Mouse (Mus musculus) embryonic facial prominence, embryonic 13.5 days (tissue): ENCODE results near the gene Ssh2. TPM values are rescaled to one million over a fixed set of nuclear protein-coding genes. Genes with fewer than 3 reads are reported as not detected.
A peak's percentile ranks its signal among the peaks of the same experiment; 100 is the strongest.

ENCODE experiments used
- ATAC-seq: fragments of 200-750 bp; cut with Nextera tagmentation; 2 replicates; pipeline ENCODE4 v1.8.0; 2017; ENCODE audit warnings: low read depth; ENCODE audit not compliant: insufficient number of reproducible peaks, insufficient read depth, low FRiP score, low TSS enrichment
- H3K27ac ChIP-seq: fragments of 300-500 bp; sonication (generic); 2 replicates; pipeline ENCODE4 v1.5.1; 2015; ENCODE audit warnings: moderate library complexity, mild to moderate bottlenecking, inconsistent platforms
- H3K27me3 ChIP-seq: fragments of 300-500 bp; sonication (generic); 2 replicates; pipeline ENCODE4 v1.6.1; 2015; ENCODE audit warnings: mild to moderate bottlenecking, inconsistent platforms
- H3K36me3 ChIP-seq: fragments of 300-500 bp; sonication (generic); 2 replicates; pipeline ENCODE4 v1.6.1; 2015; ENCODE audit warnings: mild to moderate bottlenecking, inconsistent platforms
- H3K4me1 ChIP-seq: fragments of 300-500 bp; sonication (generic); 2 replicates; pipeline ENCODE4 v1.6.1; 2015; ENCODE audit warnings: inconsistent platforms
- H3K4me2 ChIP-seq: fragments of 300-500 bp; sonication (generic); 2 replicates; pipeline ENCODE4 v1.6.1; 2015; ENCODE audit warnings: moderate library complexity, mild to moderate bottlenecking, inconsistent platforms
- H3K4me3 ChIP-seq: fragments of 300-500 bp; sonication (generic); 2 replicates; pipeline ENCODE4 v1.5.1; 2015; ENCODE audit warnings: mild to moderate bottlenecking, inconsistent platforms
- H3K9ac ChIP-seq: fragments of 300-500 bp; sonication (generic); 2 replicates; pipeline ENCODE4 v1.6.1; 2015; ENCODE audit warnings: mild to moderate bottlenecking, inconsistent platforms
- H3K9me3 ChIP-seq: fragments of 300-500 bp; sonication (generic); 2 replicates; pipeline ENCODE4 v1.6.1; 2016; ENCODE audit warnings: inconsistent platforms
- WGBS: fragments of 180-500 bp; shearing (Covaris S2); methylation state at CpG from one replicate; pipeline ENCODE4 v1.1.7; 2015; ENCODE audit warnings: mixed read lengths; 5-methylcytosine and 5-hydroxymethylcytosine counted together
- polyA plus RNA-seq: library from polyadenylated mRNA; unstranded; fragments of >200 nt; fragmentation: Nextera tagmentation; extraction: Ambion mirVana; gene quantifications from 2 replicates; pipeline ENCODE4 v1.2.1, GENCODE M21; 2015

Ssh2 gene
- polyA plus RNA-seq, 1 experiment from 2014 or later, result 8.5 TPM

- Histone ChIP-seq H3K4me1 (no peaks in the 10 kb centered on the region), H3K4me2 (no peak overlapping the region), H3K4me3 (no peak overlapping the region), H3K9ac (no peak overlapping the region), H3K27me3 (no peaks in the 10 kb centered on the region), H3K36me3 (no peaks in the 10 kb centered on the region), H3K9me3 (no peaks in the 10 kb centered on the region), H3K27ac (no peak overlapping the region)
- ATAC-seq, result no peak
- WGBS, result 81% methylated on average over 3 of the region's 3 CpGs
These were observed 139.0 kb downstream of the Ssh2 start for GRCm38 (mm10) chr11:77355055-77355454.

- Histone ChIP-seq H3K4me2 (no peak overlapping the region), H3K27me3 (no peaks in the 10 kb centered on the region), H3K4me1 (no peaks in the 10 kb centered on the region), H3K4me3 (no peak overlapping the region), H3K36me3 (no peaks in the 10 kb centered on the region), H3K9me3 (no peaks in the 10 kb centered on the region), H3K27ac (no peak overlapping the region), H3K9ac (no peak overlapping the region)
- WGBS, result 95% methylated on average over 1 of the region's 1 CpGs
- ATAC-seq, result no peak
These were observed 141.8 kb downstream of the Ssh2 start for GRCm38 (mm10) chr11:77357839-77358238.

GRCm38 (mm10) chr11:77363476-77363875 is 147.4 kb downstream of the Ssh2 start:
- Histone ChIP-seq H3K27me3 (no peaks in the 10 kb centered on the region), H3K9ac (no peak overlapping the region), H3K4me3 (no peak overlapping the region), H3K4me2 (no peak overlapping the region), H3K4me1 (no peaks in the 10 kb centered on the region), H3K36me3 (no peaks in the 10 kb centered on the region), H3K27ac (no peak overlapping the region), H3K9me3 (no peaks in the 10 kb centered on the region)
- no peak for ATAC-seq
- WGBS, result 58% methylated on average over 2 of the region's 2 CpGs

- H3K27me3 ChIP-seq, result no peaks in the 10 kb centered on the region
- 63% methylated on average over 1 of the region's 1 CpGs for WGBS
- H3K27ac ChIP-seq, result no peak overlapping the region
- no peak overlapping the region for H3K4me3 ChIP-seq
- H3K9me3 ChIP-seq, result no peaks in the 10 kb centered on the region
- ATAC-seq, result no peak
- no peaks in the 10 kb centered on the region for H3K36me3 ChIP-seq
- no peaks in the 10 kb centered on the region for H3K4me1 ChIP-seq
- H3K9ac ChIP-seq, result no peak overlapping the region
- H3K4me2 ChIP-seq, result no peak overlapping the region
These were observed 148.3 kb downstream of the Ssh2 start for GRCm38 (mm10) chr11:77364376-77364775.

GRCm38 (mm10) chr11:77365706-77366386 is 149.8 kb downstream of the Ssh2 start:
- WGBS, result 88% methylated on average over 6 of the region's 6 CpGs
- Histone ChIP-seq H3K27me3 (no peaks in the 10 kb centered on the region), H3K4me1 (peaks cover 6% of the 10 kb centered on the region; the same call in 1 of the 2 replicates), H3K9me3 (no peaks in the 10 kb centered on the region), H3K9ac (no peak overlapping the region), H3K4me3 (no peak overlapping the region), H3K36me3 (no peaks in the 10 kb centered on the region), H3K4me2 (no peak overlapping the region), H3K27ac (no peak overlapping the region)
- no peak for ATAC-seq

GRCm38 (mm10) chr11:77367541-77368270 is 151.6 kb downstream of the Ssh2 start:
- Histone ChIP-seq H3K27ac (no peak overlapping the region), H3K4me3 (no peak overlapping the region), H3K9ac (no peak overlapping the region), H3K4me2 (no peak overlapping the region), H3K4me1 (peaks cover 15% of the 10 kb centered on the region), H3K36me3 (no peaks in the 10 kb centered on the region), H3K9me3 (no peaks in the 10 kb centered on the region), H3K27me3 (no peaks in the 10 kb centered on the region)
- ATAC-seq, result no peak
- 92% methylated on average over 9 of the region's 9 CpGs for WGBS

GRCm38 (mm10) chr11:77369188-77369840 is 153.2 kb downstream of the Ssh2 start:
- H3K4me2 ChIP-seq, result no peak overlapping the region
- 77% methylated on average over 2 of the region's 2 CpGs for WGBS
- H3K27ac ChIP-seq, result no peak overlapping the region
- no peaks in the 10 kb centered on the region for H3K36me3 ChIP-seq
- H3K9ac ChIP-seq, result no peak overlapping the region
- no peak for ATAC-seq
- no peak overlapping the region for H3K4me3 ChIP-seq
- H3K4me1 ChIP-seq, result peaks cover 17% of the 10 kb centered on the region
- H3K27me3 ChIP-seq, result no peaks in the 10 kb centered on the region
- no peaks in the 10 kb centered on the region for H3K9me3 ChIP-seq

- 52% methylated on average over 2 of the region's 2 CpGs for WGBS
- Histone ChIP-seq H3K4me3 (no peak overlapping the region), H3K36me3 (no peaks in the 10 kb centered on the region), H3K9me3 (no peaks in the 10 kb centered on the region), H3K9ac (no peak overlapping the region), H3K27me3 (no peaks in the 10 kb centered on the region), H3K4me2 (no peak overlapping the region), H3K4me1 (peaks cover 17% of the 10 kb centered on the region), H3K27ac (no peak overlapping the region; the same call in 1 of the 2 replicates)
- ATAC-seq, result no peak
These were observed 153.7 kb downstream of the Ssh2 start for GRCm38 (mm10) chr11:77369841-77370191.

GRCm38 (mm10) chr11:77371088-77371487 is 155.0 kb downstream of the Ssh2 start:
- Histone ChIP-seq H3K27ac (no peak overlapping the region), H3K4me1 (peaks cover 17% of the 10 kb centered on the region)
- WGBS, result 81% methylated on average over 3 of the region's 3 CpGs

GRCm38 (mm10) chr11:77371696-77372095 is 155.6 kb downstream of the Ssh2 start:
- peak overlapping the region; percentile 80 for H3K27ac ChIP-seq
- H3K4me3 ChIP-seq, result no peak overlapping the region
- peaks cover 17% of the 10 kb centered on the region for H3K4me1 ChIP-seq
- no peaks in the 10 kb centered on the region for H3K27me3 ChIP-seq
- no peaks in the 10 kb centered on the region for H3K9me3 ChIP-seq
- H3K9ac ChIP-seq, result no peak overlapping the region
- ATAC-seq, result no peak
- no peak overlapping the region for H3K4me2 ChIP-seq
- no peaks in the 10 kb centered on the region for H3K36me3 ChIP-seq

More at GRCm38 (mm10) chr11:77371088-77371487, 155.0 kb downstream of the Ssh2 start:
- Histone ChIP-seq H3K9me3 (no peaks in the 10 kb centered on the region), H3K4me3 (no peak overlapping the region), H3K9ac (no peak overlapping the region), H3K27me3 (no peaks in the 10 kb centered on the region), H3K4me2 (no peak overlapping the region), H3K36me3 (no peaks in the 10 kb centered on the region)
- no peak for ATAC-seq

- H3K27me3 ChIP-seq, result no peaks in the 10 kb centered on the region
- WGBS, result 18% methylated on average over 8 of the region's 8 CpGs
- H3K27ac ChIP-seq, result peak overlapping the region; percentile 80
- no peaks in the 10 kb centered on the region for H3K36me3 ChIP-seq
- no peak overlapping the region for H3K9ac ChIP-seq
- H3K4me3 ChIP-seq, result no peak overlapping the region
- H3K4me2 ChIP-seq, result no peak overlapping the region
- H3K4me1 ChIP-seq, result peaks cover 17% of the 10 kb centered on the region
- H3K9me3 ChIP-seq, result no peaks in the 10 kb centered on the region
- ATAC-seq, result no peak
These were observed 156.3 kb downstream of the Ssh2 start for GRCm38 (mm10) chr11:77372196-77372904.
